Mouse (Mus musculus): Measurements from ENCODE around the gene Shisa4. TPM values are rescaled to one million over a fixed set of nuclear protein-coding genes. Genes with fewer than 3 reads are reported as not detected.
"Not testable (repeated sequence)": the region's sequence is repeated elsewhere in the genome, so short reads cannot be mapped to it uniquely, and the experiment has no call there.

The Shisa4 gene
- polyA plus RNA-seq, 1 experiment from 2014 or later, result 119 TPM

GRCm38 (mm10) chr1:135385161-135385560, 10.1 kb upstream of the Shisa4 start:
- no peak for ATAC-seq
- WGBS, result 90% methylated on average over 9 of the region's 9 CpGs
- H3K36me3 ChIP-seq (ENCODE audit: control insufficient read depth, insufficient read depth, low read length), result peaks cover 34% of the 10 kb centered on the region

GRCm38 (mm10) chr1:135384171-135384570, 9.1 kb upstream of the Shisa4 start:
- H3K9me3 ChIP-seq (replicated peaks; ENCODE audit: control insufficient read depth, low read length, poor library complexity, severe bottlenecking), result no peaks in the 10 kb centered on the region
- no peak overlapping the region for H3K27ac ChIP-seq (ENCODE audit: low read length)
- no peaks in the 10 kb centered on the region for H3K27me3 ChIP-seq (ENCODE audit: control insufficient read depth, insufficient read depth, low read depth, low read length)
- H3K36me3 ChIP-seq (ENCODE audit: control insufficient read depth, insufficient read depth, low read length), result peaks cover 30% of the 10 kb centered on the region
- no peak for ATAC-seq
- H3K4me3 ChIP-seq (ENCODE audit: low read depth, low read length), result no peak overlapping the region
- no peak overlapping the region for H3K4me2 ChIP-seq (ENCODE audit: low read length)
- no peak overlapping the region for H3K9ac ChIP-seq (ENCODE audit: low read depth, low read length)
- WGBS, result 98% methylated on average over 5 of the region's 5 CpGs
- H3K4me1 ChIP-seq (ENCODE audit: control insufficient read depth, insufficient read depth, low read length), result no peaks in the 10 kb centered on the region

More at GRCm38 (mm10) chr1:135385161-135385560, 10.1 kb upstream of the Shisa4 start:
- H3K4me3 ChIP-seq (ENCODE audit: low read depth, low read length), result no peak overlapping the region
- H3K4me2 ChIP-seq (ENCODE audit: low read length), result no peak overlapping the region
- no peaks in the 10 kb centered on the region for H3K4me1 ChIP-seq (ENCODE audit: control insufficient read depth, insufficient read depth, low read length)
- H3K9me3 ChIP-seq (replicated peaks; ENCODE audit: control insufficient read depth, low read length, poor library complexity, severe bottlenecking), result no peaks in the 10 kb centered on the region
- no peaks in the 10 kb centered on the region for H3K27me3 ChIP-seq (ENCODE audit: control insufficient read depth, insufficient read depth, low read depth, low read length)
- H3K9ac ChIP-seq (ENCODE audit: low read depth, low read length), result no peak overlapping the region
- H3K27ac ChIP-seq (ENCODE audit: low read length), result no peak overlapping the region

GRCm38 (mm10) chr1:135381560-135381959, 6.5 kb upstream of the Shisa4 start:
- H3K9me3 ChIP-seq (replicated peaks; ENCODE audit: control insufficient read depth, low read length, poor library complexity, severe bottlenecking); ATAC-seq; H3K27ac ChIP-seq (ENCODE audit: low read length); H3K4me2 ChIP-seq (ENCODE audit: low read length); H3K4me1 ChIP-seq (ENCODE audit: control insufficient read depth, insufficient read depth, low read length); H3K9ac ChIP-seq (ENCODE audit: low read depth, low read length); H3K27me3 ChIP-seq (ENCODE audit: control insufficient read depth, insufficient read depth, low read depth, low read length); H3K4me3 ChIP-seq (ENCODE audit: low read depth, low read length): not testable (repeated sequence)
- 68% methylated on average over 6 of the region's 6 CpGs for WGBS
- peaks cover 14% of the 10 kb centered on the region for H3K36me3 ChIP-seq (ENCODE audit: control insufficient read depth, insufficient read depth, low read length)

GRCm38 (mm10) chr1:135380071-135380991, 5.3 kb upstream of the Shisa4 start:
- no peak overlapping the region for H3K4me2 ChIP-seq (ENCODE audit: low read length)
- peaks cover 2% of the 10 kb centered on the region; the same call in 1 of the 2 replicates for H3K4me1 ChIP-seq (ENCODE audit: control insufficient read depth, insufficient read depth, low read length)
- no peak overlapping the region for H3K4me3 ChIP-seq (ENCODE audit: low read depth, low read length)
- no peaks in the 10 kb centered on the region for H3K27me3 ChIP-seq (ENCODE audit: control insufficient read depth, insufficient read depth, low read depth, low read length)
- no peak for ATAC-seq
- WGBS, result 81% methylated on average over 15 of the region's 15 CpGs
- no peaks in the 10 kb centered on the region for H3K9me3 ChIP-seq (replicated peaks; ENCODE audit: control insufficient read depth, low read length, poor library complexity, severe bottlenecking)
- H3K9ac ChIP-seq (ENCODE audit: low read depth, low read length), result no peak overlapping the region
- no peak overlapping the region for H3K27ac ChIP-seq (ENCODE audit: low read length)
- peaks cover 10% of the 10 kb centered on the region for H3K36me3 ChIP-seq (ENCODE audit: control insufficient read depth, insufficient read depth, low read length)

- H3K4me3 ChIP-seq (ENCODE audit: low read depth, low read length), result no peak overlapping the region
- no peak for ATAC-seq
- no peak overlapping the region for H3K4me2 ChIP-seq (ENCODE audit: low read length)
- H3K27ac ChIP-seq (ENCODE audit: low read length), result no peak overlapping the region
- peaks cover 6% of the 10 kb centered on the region; the same call in 1 of the 2 replicates for H3K4me1 ChIP-seq (ENCODE audit: control insufficient read depth, insufficient read depth, low read length)
- peaks cover 4% of the 10 kb centered on the region; the same call in 1 of the 2 replicates for H3K36me3 ChIP-seq (ENCODE audit: control insufficient read depth, insufficient read depth, low read length)
- 61% methylated on average over 2 of the region's 2 CpGs for WGBS
- H3K27me3 ChIP-seq (ENCODE audit: control insufficient read depth, insufficient read depth, low read depth, low read length), result no peaks in the 10 kb centered on the region
- H3K9me3 ChIP-seq (replicated peaks; ENCODE audit: control insufficient read depth, low read length, poor library complexity, severe bottlenecking), result no peaks in the 10 kb centered on the region
- H3K9ac ChIP-seq (ENCODE audit: low read depth, low read length), result no peak overlapping the region
Observed at GRCm38 (mm10) chr1:135379048-135379447, 4.0 kb upstream of the Shisa4 start.

- Histone ChIP-seq H3K36me3 (ENCODE audit: control insufficient read depth, insufficient read depth, low read length) (0 out of 2 replicates have a peak, but pooled peaks cover 3% of the 10 kb centered on the region), H3K4me1 (ENCODE audit: control insufficient read depth, insufficient read depth, low read length) (peaks cover 10% of the 10 kb centered on the region), H3K27ac (ENCODE audit: low read length) (no peak overlapping the region), H3K9me3 (replicated peaks; ENCODE audit: control insufficient read depth, low read length, poor library complexity, severe bottlenecking) (no peaks in the 10 kb centered on the region), H3K27me3 (ENCODE audit: control insufficient read depth, insufficient read depth, low read depth, low read length) (no peaks in the 10 kb centered on the region), H3K4me3 (ENCODE audit: low read depth, low read length) (no peak overlapping the region), H3K9ac (ENCODE audit: low read depth, low read length) (no peak overlapping the region), H3K4me2 (ENCODE audit: low read length) (no peak overlapping the region)
- no peak for ATAC-seq
- 62% methylated on average over 9 of the region's 9 CpGs for WGBS
Observed at GRCm38 (mm10) chr1:135378576-135378975, 3.5 kb upstream of the Shisa4 start.

- 2% methylated on average over 19 of the region's 19 CpGs for WGBS
- H3K4me3 ChIP-seq (ENCODE audit: low read depth, low read length), result peak overlapping the region; percentile 86
- H3K9me3 ChIP-seq (replicated peaks; ENCODE audit: control insufficient read depth, low read length, poor library complexity, severe bottlenecking), result no peaks in the 10 kb centered on the region
- no peaks in the 10 kb centered on the region; the same call in 1 of the 2 replicates for H3K36me3 ChIP-seq (ENCODE audit: control insufficient read depth, insufficient read depth, low read length)
- H3K4me2 ChIP-seq (ENCODE audit: low read length), result peak overlapping the region; percentile 76
- ATAC-seq, result peak; percentile 50
- H3K4me1 ChIP-seq (ENCODE audit: control insufficient read depth, insufficient read depth, low read length), result peaks cover 33% of the 10 kb centered on the region
- H3K9ac ChIP-seq (ENCODE audit: low read depth, low read length), result peak overlapping the region; percentile 97
- no peaks in the 10 kb centered on the region for H3K27me3 ChIP-seq (ENCODE audit: control insufficient read depth, insufficient read depth, low read depth, low read length)
- peak overlapping the region; percentile 82 for H3K27ac ChIP-seq (ENCODE audit: low read length)
Observed at GRCm38 (mm10) chr1:135374175-135374867, 716 bp downstream of the Shisa4 start.

- Histone ChIP-seq H3K9me3 (replicated peaks; ENCODE audit: control insufficient read depth, low read length, poor library complexity, severe bottlenecking) (no peaks in the 10 kb centered on the region), H3K27me3 (ENCODE audit: control insufficient read depth, insufficient read depth, low read depth, low read length) (no peaks in the 10 kb centered on the region), H3K27ac (ENCODE audit: low read length) (no peak overlapping the region), H3K4me1 (ENCODE audit: control insufficient read depth, insufficient read depth, low read length) (peaks cover 38% of the 10 kb centered on the region), H3K4me2 (ENCODE audit: low read length) (peak overlapping the region; percentile 54), H3K4me3 (ENCODE audit: low read depth, low read length) (peak overlapping the region; percentile 29), H3K9ac (ENCODE audit: low read depth, low read length) (peak overlapping the region; percentile 10), H3K36me3 (ENCODE audit: control insufficient read depth, insufficient read depth, low read length) (no peaks in the 10 kb centered on the region; the same call in 1 of the 2 replicates)
- ATAC-seq, result no peak
- 53% methylated on average over 4 of the region's 4 CpGs for WGBS
Observed at GRCm38 (mm10) chr1:135373171-135373677, 1.8 kb downstream of the Shisa4 start.
